Mouse (Mus musculus) thymus, postnatal 14 days (tissue): ENCODE data around the gene Pald1.
A peak's percentile ranks its signal among the peaks of the same experiment; 100 is the strongest.

ENCODE experiments used
- DNase-seq: peaks from one replicate; pipeline ENCODE4 v3.0.0; 2021

Pald1 gene

GRCm38 (mm10) chr10:61400407-61400806, 17.1 kb upstream of the Pald1 start:
- no peak for DNase-seq

DNA sequence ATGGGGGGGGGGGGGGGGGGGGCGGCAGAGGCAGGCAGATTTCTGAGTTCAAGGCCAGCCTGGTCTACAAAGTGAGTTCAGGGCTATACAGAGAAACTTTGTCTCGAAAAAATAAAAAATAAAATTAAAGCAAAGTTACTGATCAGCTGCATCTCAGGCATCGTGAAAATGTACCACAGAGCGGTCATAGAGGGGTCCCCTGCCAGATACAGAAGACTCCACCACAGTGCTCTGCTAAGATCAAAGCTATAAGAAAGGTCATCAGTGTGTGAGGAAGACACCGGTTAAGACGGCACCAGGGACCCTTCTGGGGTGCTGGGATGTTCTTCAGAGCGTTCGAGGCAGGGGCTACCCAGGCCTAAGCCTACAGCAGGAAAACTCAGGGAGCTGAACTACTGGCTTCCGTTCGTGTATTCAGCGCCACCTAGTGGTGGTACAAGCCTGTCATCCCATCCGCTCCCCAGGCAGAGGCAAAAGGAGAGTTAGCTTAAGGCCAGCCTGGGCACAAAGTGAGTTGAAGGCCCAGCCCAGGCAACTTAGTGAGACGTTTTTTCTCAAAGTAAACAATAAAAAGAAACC, 15.9 kb upstream of the Pald1 start:
- peak; percentile 64 for DNase-seq

- no peak for DNase-seq
Observed at GRCm38 (mm10) chr10:61398125-61398524, 14.8 kb upstream of the Pald1 start.

DNA sequence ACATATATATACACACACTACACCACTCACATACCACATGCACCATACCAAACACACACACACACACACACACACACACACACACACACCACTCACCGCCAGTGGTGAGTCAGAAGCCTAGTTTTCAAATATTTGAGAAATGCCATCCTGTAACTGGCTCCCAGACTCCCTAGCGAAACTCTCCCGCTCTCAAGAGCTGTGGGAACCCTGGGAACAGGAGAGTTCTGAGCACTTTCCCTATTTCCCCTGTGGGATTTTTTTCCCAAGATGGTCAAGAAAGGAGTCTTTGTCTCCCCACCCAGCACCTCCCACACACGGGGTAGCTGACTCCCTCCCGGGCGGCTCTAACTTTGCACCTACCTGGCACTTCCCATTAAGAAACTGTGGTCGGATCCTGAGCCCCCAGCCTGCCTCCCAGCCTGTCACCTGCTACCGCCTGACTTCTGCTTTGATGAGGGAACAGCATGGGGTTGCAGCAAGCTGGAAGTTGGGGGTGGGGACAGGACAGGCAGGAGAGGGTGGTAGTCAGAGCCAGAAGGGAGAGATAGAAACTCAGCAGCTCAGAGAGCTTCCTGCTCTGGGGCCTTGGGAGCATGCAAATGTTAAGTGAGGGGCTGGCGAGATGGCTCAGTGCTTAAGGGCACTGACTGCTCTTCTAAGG, 11.3 kb upstream of the Pald1 start:
- no peak for DNase-seq

DNA sequence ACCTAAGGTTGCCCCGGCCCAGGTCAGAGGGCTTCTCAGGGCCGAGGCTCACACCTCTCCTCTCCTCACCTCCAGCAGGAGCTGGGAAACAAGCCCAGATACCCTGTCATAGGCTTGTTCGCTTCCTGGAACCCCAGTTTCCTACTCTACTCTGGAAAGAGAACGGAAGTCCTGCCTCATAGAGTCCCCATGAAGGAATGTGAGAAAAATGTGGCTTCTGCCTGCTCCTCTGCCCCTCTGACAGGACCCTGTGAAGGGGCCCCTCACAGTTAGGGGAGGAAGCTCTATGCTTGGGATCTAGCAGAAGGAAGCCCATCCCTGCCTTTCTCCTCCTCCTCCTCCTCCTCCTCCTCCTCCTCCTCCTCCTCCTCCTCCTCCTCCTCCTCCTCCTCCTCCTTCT, 9.3 kb upstream of the Pald1 start:
- DNase-seq = no peak

- DNase-seq = no peak
Observed at GRCm38 (mm10) chr10:61390148-61390547, 6.8 kb upstream of the Pald1 start.

- DNase-seq = no peak
Observed at GRCm38 (mm10) chr10:61389020-61389419, 5.7 kb upstream of the Pald1 start.

DNA sequence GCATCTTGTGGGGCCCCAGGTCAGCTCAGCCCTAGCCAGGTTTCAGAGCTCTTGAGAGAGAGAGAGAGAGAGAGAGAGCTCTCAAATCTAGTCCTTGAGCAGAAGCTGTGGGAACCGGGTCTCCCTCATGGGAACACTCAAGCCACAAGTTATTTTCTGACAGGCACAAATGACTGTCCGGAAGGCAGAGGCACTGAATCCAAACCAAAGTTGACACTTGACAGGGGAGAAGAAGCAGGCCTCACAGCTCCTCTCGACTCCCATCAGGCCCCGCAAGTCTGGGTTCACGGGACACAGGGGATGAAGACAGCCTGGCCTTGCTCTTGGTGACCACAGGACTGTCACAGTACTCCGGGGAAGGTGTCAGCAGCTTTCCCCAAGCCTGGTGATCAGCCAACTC, 3.0 kb upstream of the Pald1 start:
- DNase-seq = no peak

DNA sequence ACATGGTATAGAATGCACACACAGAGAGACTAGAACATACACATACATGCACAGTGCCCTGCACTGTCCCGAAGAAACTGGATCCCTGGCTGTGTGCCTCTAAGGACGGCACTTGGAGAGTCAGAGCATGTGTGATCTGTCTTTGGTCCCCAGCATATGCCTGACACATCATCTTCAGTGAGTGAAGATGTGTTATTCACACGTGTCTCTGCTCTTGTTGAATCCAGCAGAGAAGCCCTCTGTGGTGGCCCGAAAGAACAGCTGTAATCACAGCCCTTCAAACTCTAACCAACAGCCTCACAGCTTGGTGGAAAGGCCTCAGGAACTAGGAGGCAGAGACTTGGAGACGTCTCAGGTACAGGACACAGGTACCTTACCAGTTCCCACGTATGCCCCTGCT, 1.8 kb upstream of the Pald1 start:
- DNase-seq = no peak

GRCm38 (mm10) chr10:61383715-61384047, 351 bp upstream of the Pald1 start:
- DNase-seq = no peak

GRCm38 (mm10) chr10:61382281-61382731, 1.0 kb downstream of the Pald1 start:
- DNase-seq = no peak

DNA sequence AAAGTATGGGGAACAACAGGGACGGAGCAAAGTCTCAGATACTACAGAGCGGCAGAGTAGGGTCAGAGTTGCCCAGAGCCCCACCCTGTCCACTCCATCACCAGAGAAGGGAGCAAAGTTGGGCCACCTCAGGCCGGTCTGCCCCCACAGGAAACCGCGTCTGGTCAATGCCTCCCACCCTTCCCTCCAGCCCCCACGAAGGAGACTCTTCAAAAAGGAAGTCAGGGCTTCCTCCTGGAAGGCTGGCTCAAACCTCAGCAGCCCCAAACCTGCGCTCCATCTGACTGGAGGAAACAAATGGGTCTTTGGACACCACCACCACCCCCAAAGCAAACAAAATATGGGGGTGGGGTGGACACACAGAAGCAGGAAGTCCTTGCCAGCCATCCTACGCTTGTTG, 1.5 kb downstream of the Pald1 start:
- DNase-seq = no peak

GRCm38 (mm10) chr10:61380186-61380585, 3.1 kb downstream of the Pald1 start:
- DNase-seq = no peak

DNA sequence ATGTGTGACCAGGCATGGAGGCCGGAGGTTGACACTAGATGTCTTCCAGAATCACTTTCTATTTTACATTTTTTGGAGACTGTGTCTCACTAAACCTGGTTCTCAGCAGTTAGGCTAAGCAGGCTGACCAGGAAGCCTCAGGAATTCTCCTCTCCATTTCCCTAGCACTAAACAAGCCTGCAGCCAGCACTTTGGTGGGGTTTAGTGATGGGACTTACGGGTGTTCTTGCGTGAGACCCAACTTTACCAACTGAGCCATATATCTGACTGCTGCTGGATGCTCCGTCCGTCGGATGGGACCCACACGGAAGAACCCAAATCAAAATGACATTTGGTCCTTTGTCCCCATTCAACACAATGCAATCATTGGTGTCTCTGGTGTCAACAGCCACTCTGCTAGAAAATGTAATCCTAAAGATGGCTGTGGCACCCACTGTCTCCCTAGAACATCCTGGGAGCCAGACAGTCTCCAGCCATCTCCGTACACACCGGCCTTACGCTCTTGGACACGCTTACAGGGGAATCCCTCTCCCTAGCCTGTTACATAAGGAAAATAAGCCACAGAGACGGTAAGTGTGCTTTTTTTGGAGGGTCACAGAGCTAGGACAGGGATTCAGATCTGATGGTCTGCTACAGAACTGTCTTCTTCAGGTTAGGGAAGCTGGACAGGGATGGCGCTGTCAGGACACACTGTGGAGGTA, 3.8 kb downstream of the Pald1 start:
- DNase-seq = no peak

GRCm38 (mm10) chr10:61378698-61379097, 4.6 kb downstream of the Pald1 start:
- DNase-seq = no peak

DNA sequence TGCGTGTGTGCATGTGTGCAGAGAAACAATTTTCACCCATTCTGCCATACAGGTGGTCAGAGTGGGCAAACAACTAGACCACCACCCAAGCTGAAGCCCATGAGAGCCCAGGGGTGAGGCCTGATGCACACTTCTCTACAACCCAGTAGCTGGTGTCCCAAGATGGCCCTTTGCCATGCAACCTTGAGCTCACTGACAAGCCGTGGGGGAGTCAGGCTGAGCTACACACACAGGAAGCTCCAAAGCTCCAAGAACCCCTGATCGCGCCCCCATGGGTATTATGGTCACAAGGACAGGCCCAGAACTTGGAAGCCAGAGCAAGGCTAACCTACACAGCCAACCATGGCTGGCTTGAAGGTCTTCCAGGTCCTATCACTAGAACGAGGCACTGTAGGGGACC, 5.3 kb downstream of the Pald1 start:
- DNase-seq = no peak

DNA sequence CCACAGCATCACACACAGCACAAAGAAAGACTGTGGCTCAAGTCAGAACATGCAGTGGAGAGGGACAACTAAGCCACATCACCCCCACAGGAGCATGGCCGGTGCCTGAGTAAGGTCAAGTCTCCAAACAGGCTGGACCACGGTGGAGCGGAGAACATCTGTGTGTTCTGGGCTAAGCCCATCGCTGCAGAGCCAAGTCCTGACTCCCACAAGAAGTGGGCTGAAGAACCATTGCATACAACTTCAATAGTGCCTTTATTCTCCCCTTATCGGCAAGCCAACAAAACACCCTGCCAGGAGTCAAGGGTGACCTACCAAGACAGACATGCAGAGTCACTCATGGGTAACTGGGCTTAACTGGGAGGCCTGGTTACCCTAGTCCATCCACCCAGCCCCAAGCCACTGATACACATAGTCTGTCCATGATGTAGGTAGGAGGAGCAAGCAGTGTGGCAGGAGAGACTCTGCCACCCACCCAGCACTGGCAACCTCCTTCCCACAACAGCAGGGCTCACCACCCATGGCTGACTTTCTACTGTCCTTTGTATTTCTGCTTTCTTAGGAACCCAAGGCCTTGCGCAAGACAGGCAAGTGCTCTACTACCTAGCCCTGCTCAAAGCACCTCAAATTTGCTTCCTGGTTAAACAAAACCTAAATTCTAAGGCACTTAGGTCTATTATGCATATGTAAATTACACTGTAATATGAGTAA, 8.4 kb downstream of the Pald1 start:
- no peak for DNase-seq

DNA sequence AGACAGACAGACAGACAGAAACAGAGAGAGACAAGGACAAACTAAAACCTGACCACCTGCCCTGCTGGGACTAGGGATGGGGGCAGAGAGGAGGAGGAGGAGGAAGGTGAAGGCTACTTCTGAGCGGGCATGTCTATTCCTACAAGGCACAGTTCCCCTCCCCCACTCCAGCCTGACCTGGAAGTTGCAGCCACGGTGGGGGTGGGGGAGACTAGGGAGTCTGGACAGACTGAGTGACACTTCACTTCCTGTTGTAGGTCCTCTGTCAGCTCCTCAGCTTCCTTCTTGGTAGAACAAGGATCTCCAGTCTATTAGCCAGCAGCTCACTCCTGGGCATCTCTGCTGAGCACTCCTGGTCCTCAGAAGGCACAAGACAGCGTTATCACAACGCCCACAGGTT, 9.3 kb downstream of the Pald1 start:
- no peak for DNase-seq

DNA sequence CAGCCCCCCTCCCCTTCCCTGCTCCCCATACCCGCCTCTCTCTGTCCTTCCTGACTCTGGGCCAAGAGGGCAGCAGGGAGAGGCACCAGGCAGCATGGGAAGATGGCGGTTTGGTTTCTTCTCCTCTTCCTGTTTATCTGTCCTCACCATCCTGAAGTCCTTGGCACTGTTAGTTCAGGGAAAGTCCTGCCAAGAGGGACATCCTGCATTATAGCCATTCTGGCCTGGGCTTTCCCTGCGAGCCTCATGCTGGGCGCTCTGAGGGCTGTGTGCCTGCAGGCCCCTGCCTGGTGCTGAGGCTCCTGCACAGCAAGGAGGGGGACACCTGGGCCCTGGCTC, 10.8 kb downstream of the Pald1 start:
- no peak for DNase-seq

DNA sequence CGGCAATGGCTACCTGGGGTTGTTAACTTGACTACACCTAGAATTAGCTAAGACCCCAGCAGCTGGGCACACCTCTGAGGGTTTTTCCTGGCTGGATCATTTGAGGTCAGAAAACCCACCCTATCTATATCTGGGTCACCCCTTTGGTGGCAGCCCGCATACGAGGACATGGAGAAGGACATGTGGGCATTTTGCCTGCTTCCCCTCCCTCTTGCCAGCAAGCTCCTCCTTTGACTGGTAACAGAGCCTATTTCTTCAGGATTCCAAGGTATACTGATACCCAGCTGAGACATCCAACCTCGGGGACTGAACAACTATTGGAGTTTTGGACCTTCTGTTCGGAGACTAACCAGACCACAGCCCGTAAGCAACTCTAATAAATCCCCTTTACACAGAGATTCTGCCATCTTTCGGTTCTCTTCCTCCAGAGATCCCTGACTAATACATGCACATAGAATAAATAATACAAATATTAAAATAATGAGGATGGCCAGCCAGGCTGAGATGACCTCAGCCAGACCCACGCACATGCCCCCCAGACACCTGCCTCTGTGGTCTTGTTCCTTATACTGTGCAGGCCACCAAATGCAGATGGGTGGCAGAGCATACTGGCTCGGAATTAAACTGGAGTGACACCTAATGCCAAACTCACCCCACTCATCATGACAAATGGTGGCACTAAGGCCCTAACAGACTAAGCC, 11.3 kb downstream of the Pald1 start:
- no peak for DNase-seq

DNA sequence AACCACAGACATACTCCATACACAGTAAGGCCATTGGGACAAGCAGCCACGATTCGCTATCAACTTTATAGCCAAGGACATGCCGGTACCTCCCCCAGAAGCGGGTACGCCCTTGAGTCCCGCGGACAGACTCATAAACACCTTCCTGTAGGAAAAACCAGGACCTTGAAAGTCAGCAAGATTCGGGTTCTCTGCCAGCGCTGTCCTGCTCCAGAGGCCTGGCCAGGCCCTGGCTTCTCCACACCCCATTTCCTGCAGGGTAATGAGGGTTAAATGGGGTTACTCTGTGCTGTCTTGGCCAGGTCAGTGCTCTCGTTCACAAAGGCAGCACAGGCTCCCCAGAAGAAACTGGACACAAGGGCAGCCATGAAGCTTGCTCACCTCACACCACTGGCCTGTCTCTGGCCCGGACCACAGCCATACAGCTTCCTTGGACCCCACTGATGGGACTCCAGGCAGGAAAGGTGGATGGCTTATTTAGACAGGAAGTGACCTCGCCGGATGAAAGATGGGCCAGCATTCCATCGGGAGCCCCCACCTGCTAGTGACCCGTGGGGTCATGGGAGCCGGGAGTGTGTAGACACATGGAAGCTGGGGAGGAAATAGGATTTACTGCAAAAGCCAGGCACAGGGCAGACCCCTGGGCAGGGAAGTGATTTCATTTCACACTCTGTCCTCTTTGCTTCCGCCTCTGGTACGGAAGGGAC, 12.9 kb downstream of the Pald1 start:
- no peak for DNase-seq

- no peak for DNase-seq
Observed at GRCm38 (mm10) chr10:61369755-61370154, 13.6 kb downstream of the Pald1 start.

DNA sequence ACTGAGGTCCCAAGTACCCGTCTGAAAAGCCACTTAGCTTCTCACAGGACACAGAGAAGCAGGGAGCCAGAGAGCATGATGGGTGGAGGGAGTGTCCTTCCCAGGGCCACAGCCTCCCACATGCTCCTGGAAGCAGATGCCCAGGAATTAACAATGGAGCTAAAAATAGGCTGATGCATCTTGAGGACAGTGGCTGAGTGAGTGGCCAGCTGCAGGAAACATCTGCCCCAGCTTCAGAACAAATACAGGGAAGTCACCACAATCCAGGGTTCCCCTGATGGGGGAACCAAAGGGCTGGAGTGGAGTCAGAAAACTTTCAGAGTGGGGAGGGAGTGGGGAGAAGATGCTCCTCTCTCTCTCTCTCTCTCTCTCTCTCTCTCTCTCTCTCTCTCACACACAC, 17.4 kb downstream of the Pald1 start:
- DNase-seq = no peak
